Mouse (Mus musculus): ENCODE data around the gene Slc25a12.
A peak's percentile ranks its signal among the peaks of the same experiment; 100 is the strongest.
"Not testable (repeated sequence)": the region's sequence is repeated elsewhere in the genome, so short reads cannot be mapped to it uniquely, and the experiment has no call there.

Gene Slc25a12

DNA sequence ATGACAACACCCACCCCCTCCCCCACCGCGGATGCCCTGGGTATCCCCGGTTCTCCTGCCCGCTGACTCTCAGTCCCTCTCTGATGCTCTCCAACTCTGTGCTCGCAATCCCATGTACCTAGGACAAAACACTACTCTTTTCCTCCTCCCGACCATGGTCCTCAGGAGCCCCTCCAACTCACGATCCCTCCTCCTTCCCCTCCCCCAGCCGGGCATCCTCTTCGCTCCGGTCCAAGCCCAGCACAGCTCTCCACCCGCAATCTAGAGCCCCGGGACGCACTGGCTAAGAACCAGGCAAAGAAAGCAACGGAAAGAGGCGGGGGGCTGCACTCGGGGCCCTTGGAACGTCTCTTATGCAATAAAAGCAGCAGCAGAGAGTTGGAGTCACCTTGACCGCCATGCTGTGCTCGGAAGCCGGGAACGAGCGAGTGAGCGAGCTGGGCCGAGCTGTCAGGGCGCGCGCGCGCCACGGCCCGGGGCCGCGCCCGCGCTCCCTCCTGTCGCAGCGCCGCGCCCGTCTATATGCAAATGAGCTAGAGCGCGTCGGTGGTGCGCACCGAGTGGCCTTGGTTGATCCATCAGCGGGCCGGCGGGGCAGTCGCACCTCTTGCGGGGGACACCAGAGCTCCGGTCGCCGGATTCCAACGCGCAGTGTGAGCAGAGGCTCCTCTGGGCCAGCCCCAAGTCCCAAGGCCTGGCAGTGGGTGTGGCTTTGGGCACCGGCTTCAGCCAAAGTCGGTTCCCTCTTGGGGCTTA is at the start of gene Slc25a12:
Gene Slc25a12 (minus strand): TSS at position 625 of the 756 bp plus-strand sequence.
- peak; percentile 61 to 74 for DNase-seq (ENCODE audit: low spot score in 2 of 2)

DNA sequence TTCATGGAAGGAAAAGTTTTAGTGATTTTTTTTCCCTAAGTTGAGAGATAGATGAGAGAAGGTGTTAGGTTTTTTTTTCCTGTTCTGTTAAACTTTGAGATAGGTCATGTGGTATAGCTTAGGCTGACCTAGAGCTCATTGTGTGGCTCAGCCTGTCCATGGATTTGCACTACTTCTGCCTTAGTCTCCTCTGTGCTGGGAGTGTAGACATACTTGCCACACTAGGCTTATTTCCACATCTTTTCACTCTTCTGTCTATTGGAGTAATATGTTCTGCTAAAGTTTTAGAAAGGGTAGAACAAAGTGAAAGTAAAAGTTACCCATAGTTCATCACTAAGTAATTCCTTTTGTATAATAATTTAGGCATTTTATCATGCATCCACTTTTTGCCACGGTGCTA is 38.1 kb upstream of the Slc25a12 start:
- DNase-seq (ENCODE audit: low spot score in 2 of 2) = no peak

DNA sequence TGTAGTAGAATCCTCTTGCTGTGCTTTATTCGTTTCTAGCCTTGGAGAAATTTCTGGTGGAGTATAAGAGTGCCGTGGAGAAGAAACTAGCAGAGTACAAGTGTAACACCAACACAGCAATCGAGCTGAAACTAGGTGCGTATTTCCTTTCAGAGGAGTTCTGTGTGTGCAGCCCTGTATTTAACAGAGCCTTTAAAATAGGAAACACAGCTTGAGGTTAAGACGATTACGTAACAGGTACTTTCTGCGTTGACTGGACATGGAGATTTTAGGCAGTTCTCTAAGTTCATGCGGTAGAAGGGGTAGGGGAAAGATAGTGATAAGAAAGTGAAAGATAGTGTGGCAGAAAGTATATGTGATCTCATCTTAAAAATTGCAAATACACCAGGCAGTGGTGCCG is 22.3 kb upstream of the Slc25a12 start:
- peak; percentile 27 to 49 for DNase-seq (ENCODE audit: low spot score in 2 of 2)

DNA sequence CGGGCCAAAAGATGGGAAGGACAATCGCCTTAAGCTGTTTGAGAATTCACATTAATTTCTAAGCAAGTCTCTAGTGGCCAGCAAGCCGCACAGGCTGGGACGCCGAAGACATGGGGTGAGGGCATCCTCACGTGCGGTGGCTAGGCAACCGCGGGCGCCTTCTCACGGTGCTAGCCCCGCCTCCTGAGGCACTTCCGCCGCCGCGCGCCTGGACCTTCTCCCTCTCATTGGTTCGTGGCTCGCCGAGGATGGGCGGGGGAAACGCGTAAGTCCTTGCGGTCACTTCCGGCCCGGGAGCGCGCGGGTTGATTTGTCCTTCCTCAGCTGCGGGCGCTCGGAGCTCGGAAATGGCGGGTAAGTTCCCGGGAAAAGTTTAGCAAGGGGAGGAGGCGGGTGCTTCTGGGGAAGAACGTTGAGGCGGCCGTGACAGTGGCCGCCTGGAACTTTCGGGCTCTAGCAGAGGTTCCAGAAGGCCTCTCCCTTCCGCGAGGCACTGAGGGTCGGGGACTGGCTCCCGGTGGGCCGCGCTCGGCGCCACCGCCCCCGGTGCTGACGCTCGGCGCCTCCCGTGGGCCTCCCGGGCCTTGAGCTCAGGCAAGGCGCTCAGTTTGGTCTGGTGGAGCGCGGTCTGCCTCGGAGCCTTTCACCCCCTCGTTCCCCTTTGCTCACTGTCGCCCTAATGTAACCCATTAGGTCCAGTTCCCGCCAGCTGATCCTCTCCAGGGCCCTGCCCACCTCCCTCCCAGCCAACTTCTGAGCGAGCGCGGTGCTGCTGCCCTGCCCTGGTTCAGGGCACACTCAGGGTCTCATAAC is 21.6 kb upstream of the Slc25a12 start, which contains the start of gene Hat1:
Gene Hat1 (plus strand): TSS at position 8 of the 813 bp plus-strand sequence.
- peak; percentile 94 to 95 for DNase-seq (ENCODE audit: low spot score in 2 of 2)

DNA sequence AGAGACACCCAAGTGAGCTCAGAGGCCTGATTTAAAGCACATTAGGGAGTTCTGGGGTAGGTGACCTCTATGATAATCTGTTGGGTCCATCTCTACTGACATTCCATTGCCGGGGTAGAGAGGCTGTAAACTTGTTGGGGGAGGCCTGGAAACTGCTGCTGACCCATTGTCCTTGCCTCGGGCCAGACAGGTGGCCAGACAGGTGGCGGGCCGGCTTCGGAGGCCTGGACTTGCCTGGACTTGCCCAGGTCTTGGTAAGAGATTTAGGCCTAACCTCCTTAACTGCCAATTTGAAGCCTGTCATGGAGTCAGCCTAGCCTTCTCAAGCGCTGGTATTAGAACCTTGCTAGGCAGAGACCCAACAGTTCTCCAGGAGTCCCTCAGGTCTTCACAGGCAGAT is 20.2 kb upstream of the Slc25a12 start:
- no peak for DNase-seq (ENCODE audit: low spot score in 2 of 2)

DNA sequence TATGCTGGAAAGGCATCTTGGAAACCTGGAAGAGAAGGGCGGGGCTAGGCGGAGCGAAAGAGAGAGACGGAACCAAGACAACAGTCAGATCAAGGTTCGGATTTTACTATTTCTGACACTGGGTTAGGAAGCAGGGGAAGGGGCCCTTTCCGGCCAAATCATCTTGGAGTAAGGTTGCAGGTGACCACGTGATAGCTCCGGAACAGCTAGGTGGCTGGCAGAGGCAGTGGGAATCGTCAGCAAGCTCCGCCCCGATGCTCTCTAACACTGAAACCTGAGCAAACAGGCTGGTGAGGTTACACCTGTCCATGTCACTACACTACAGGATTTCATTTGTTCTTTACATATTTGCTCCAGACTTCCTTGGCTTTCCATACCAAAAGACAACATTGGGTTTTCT is 16.3 kb upstream of the Slc25a12 start:
- DNase-seq (ENCODE audit: low spot score in 2 of 2) = no peak

- DNase-seq (ENCODE audit: low spot score in 2 of 2) = no peak
Observed at GRCm38 (mm10) chr2:71381962-71382361, 14.4 kb upstream of the Slc25a12 start.

DNA sequence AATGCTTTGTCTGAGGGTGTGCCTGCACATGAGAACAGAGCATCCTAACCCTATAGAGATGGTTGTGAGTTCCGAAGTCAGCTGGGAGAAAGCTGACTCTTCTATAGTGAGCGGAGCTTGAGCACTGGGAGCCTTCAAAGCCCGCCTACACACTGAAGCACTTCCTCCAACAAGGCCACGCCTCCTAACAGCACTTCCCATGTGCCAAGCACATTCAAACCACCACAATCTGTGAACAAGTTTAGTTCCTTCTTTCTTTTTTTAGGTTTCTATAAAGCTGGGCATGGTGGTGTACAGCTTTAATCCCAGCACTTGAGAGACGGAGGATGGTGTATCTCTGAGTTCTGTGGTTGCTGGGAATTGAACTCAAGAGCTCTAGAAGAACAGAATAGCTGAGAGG is 9.9 kb upstream of the Slc25a12 start:
- no peak for DNase-seq (ENCODE audit: low spot score in 2 of 2)

- no peak for DNase-seq (ENCODE audit: low spot score in 2 of 2)
Observed at GRCm38 (mm10) chr2:71376433-71376906, 8.9 kb upstream of the Slc25a12 start.

GRCm38 (mm10) chr2:71374275-71375155 is 7.0 kb upstream of the Slc25a12 start:
- no peak for DNase-seq (ENCODE audit: low spot score in 2 of 2)

GRCm38 (mm10) chr2:71372261-71372660 is 4.7 kb upstream of the Slc25a12 start:
- not testable (repeated sequence) for DNase-seq (ENCODE audit: low spot score in 2 of 2)

DNA sequence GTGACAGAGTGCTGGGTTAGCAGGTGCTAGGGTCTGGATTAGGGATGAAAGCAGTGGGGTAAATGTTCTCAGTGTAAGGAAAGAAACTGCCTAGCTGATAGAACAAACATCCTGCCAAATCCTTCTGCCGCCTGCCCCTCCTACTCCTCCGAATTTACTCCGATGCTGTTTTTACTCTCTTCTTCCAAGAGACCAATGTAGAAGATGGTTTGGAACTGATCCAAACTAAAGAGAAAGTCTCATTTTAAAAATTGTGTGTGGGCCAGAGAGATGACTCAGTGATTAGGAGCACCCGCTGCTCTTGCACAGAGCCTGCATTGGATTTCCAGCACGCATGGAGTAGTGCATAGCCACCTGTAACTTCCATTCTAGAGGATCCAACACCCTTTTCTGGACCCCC is 4.2 kb upstream of the Slc25a12 start:
- DNase-seq (ENCODE audit: low spot score in 2 of 2) = no peak

- DNase-seq (ENCODE audit: low spot score in 2 of 2) = no peak
Observed at GRCm38 (mm10) chr2:71368086-71368485, 537 bp upstream of the Slc25a12 start.

DNA sequence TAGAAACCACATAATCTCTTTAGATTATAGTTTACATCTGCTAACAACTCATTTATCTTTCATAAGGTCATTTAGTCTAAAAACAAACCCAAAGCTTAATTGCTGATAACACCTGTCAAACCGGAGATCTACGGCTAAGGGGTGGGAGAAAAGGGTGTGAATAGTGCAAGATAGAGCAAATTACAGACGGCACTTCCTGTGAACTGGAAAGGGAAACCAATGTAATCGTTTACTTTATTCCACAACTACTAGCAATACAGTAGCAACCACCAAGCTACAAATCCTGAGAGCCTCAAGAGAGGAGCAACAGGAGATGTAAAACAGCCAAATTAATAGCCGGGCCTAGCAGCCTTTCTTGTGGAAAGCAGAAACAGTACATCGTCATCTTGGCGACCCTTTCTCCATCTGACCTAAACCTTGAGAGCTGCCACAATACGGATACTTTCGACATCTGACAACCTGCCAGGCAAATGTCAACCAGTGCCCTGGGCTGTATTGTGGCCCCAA is 878 bp downstream of the Slc25a12 start:
- peak; percentile 4 to 10 for DNase-seq (ENCODE audit: low spot score in 2 of 2)

DNA sequence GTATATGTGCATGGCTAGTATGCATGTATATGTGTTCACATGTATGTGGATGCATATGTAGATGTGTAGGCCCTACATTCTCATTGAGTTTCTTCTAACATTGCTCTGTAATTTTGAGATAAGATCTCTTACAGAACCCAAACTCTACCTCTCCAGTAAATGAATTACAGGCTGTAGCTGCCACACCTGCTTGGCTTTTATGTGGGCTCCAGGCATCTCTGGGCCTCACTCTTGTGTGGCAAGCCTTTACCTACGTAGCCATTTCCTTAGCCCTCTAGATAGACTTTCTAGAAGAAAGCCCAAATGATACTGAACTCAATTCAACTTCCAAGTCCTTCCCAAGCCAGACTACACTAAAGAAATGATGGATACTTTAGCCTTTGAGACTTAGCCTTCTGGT is 7.4 kb downstream of the Slc25a12 start:
- no peak for DNase-seq (ENCODE audit: low spot score in 2 of 2)

- no peak for DNase-seq (ENCODE audit: low spot score in 2 of 2)
Observed at GRCm38 (mm10) chr2:71358347-71358746, 9.2 kb downstream of the Slc25a12 start.

DNA sequence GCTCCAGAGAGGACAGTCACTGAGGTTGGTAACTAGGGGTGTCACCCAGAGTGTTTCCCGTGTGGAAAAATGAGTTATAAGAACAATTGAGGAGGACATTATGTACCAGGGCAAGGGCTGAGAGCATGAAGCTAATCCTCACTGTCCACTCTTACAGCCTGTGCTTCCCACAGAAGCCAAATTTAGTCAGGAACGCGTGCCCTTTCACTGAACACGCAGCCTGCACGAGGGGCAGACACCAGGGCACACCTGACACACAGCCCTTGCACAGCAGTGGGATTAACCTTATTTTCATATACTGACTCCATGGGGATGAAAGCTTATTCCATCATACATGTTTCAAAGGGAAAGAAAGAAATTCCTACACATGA is 13.5 kb downstream of the Slc25a12 start:
- DNase-seq (ENCODE audit: low spot score in 2 of 2) = no peak

DNA sequence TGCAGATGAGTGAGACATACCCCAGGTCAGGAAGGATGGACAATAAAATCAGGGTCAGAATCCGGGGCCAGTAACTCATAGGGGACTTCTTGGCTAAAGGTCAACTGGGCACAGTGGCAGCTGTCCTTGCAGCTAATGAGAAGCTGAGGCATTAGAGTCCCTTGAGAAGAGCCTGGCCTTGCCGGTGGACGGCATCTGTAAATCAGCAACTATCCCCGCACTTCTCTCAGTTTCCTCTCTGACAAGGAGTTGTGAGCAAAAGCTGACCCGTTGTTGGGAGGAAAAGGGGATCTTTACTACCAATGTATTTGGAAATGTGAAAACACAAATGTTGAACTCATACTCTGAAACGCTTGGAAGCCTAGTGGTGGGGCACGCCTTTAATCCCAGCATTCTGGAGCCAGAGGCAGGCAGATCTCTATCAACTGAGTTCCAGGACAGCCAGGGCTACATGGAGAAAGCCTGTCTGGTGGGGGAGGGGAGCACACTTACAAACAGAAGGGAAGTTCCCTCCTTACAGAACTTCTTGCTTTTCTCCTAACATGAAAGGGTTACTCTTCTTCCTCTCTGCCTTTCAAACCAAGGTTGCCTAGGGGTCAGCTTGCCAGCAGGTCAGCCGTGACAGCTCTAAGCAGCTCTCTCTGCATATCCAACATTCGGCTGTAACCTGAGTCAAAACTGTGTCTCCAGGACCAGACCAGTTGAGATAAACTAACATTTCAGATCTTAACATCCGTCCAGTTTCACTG is 14.1 kb downstream of the Slc25a12 start:
- DNase-seq (ENCODE audit: low spot score in 2 of 2) = no peak

DNA sequence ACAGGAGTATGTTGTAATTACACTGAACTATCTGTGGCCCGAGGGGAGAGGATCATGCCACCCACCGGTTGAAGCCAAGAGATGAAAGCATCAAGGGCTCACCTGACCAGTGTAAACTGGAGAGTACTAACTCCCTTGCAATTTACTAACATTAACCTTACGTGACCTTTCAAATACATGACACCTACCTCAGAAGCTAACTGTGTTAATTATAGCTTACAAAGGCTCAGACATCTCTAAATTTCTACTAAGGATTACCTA is 15.9 kb downstream of the Slc25a12 start:
- no peak for DNase-seq (ENCODE audit: low spot score in 2 of 2)

DNA sequence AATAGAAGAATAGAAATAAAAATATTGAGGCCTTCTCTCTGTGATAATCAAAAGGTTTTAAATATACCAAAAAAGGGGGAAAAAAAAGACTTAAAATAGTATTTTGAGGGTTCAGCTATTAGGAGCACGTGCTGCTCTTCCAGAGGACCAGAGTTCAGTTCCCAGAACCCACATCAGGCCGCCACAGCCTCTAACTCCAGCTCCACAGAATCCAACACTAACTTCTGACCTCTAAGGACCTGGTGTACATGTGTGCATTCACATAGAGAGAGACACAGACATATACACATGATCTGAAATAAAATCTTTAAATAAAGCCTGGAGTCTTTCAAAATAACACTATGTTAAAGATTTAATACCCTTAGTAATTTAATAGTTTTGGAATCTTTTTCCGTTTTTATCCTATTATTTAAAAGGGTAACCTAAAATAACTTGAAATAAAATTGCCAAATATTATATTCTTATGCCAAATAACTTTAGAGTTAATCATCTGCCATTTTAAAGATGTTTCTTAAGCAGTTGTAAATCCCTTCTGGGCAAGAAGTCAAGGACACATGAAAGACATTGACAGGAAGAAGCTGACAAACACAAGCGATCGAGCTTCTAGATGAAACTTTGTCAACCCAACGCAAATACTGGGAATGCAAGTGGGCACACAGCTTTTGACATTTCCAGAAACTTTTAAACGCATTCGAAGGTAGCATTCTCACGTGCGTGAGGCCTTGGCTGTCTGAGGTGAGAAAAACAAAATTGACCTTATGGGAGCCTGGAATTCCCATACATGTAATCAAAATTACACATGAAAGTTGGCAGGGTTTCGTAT is 16.4 kb downstream of the Slc25a12 start:
- no peak for DNase-seq (ENCODE audit: low spot score in 2 of 2)

Measured in natural killer cell, adult 2 months (primary cell).